Mouse (Mus musculus): ENCODE results near the gene Htra1.

GRCm38 (mm10) chr7:130966876-130967275 is 31.0 kb downstream of the Htra1 start:
- no peak for TF ChIP-seq CEBPB (IDR thresholded peaks at IDR 0.05; ENCODE audit: insufficient read depth, poor library complexity, severe bottlenecking)
- TF ChIP-seq MYOG (IDR thresholded peaks at IDR 0.05; ENCODE audit: control insufficient read depth in 1 of 3, insufficient read depth in 1 of 3, insufficient read length in 2 of 3, low read depth in 2 of 3), result no peak
- no peak for TF ChIP-seq SRF (IDR thresholded peaks at IDR 0.05; ENCODE audit: control insufficient read depth, insufficient read length, low read depth)
- TF ChIP-seq POLR2A (IDR thresholded peaks at IDR 0.05; ENCODE audit: insufficient read length, low read depth), result no peak
- TF ChIP-seq E2F4 (IDR thresholded peaks at IDR 0.05; ENCODE audit: insufficient read depth), result no peak
- no peak for TF ChIP-seq USF1 (IDR thresholded peaks at IDR 0.05; ENCODE audit: low read depth)
- TF ChIP-seq MAX (IDR thresholded peaks at IDR 0.05; ENCODE audit: low read depth), result no peak
- no peak for TF ChIP-seq TCF12 (IDR thresholded peaks at IDR 0.05; ENCODE audit: insufficient read depth, poor library complexity, severe bottlenecking)
- no peak for TF ChIP-seq MYOD1 (IDR thresholded peaks at IDR 0.05; ENCODE audit: control insufficient read depth in 1 of 3, insufficient read length in 2 of 3, low read depth in 2 of 3)
- no peak for TF ChIP-seq POLR2AphosphoS2 (IDR thresholded peaks at IDR 0.05; ENCODE audit: insufficient read length, low read depth)
- no peak for TF ChIP-seq REST (IDR thresholded peaks at IDR 0.05; ENCODE audit: insufficient read depth, insufficient read length)
- TF ChIP-seq TCF3 (IDR thresholded peaks at IDR 0.05; ENCODE audit: insufficient read length, low read depth), result no peak

Data from myocyte (in vitro differentiated cells).